Mouse (Mus musculus): ENCODE data around the gene Large2. TPM values are rescaled to one million over a fixed set of nuclear protein-coding genes. Genes with fewer than 3 reads are reported as not detected.
A peak's percentile ranks its signal among the peaks of the same experiment; 100 is the strongest.

Gene Large2
- polyA plus RNA-seq, 1 experiment from 2014 or later: 13.0 TPM

DNA sequence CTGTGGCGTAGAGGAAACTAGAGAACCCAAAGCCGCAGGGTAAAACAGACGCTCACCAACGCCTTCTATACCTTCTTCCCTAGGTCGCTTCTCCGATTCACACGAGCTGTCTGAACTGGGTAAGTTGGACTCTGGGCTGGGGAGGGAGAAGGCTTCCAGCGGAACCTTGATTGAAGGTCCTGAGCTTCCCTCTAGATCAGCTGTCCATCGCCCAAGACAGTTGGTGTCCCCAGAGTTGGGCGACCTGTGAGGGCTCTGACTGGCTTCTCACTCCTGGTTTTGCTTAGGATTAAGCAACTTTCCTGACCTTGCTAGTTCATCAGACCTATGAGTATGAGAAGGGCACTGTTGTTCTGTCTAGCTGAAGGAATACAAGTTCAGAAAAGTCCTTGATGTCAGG lies 1.1 kb upstream of the Large2 start:
- peak overlapping the region; percentile 84 for H3K27ac ChIP-seq
- H3K36me3 ChIP-seq: peaks cover 29% of the 10 kb centered on the region
- H3K9me3 ChIP-seq (replicated peaks): no peaks in the 10 kb centered on the region
- WGBS: 10% methylated on average over 10 of the region's 10 CpGs
- peaks cover 49% of the 10 kb centered on the region for H3K4me1 ChIP-seq
- no peak for DNase-seq (ENCODE audit: low spot score)
- peaks cover 31% of the 10 kb centered on the region for H3K27me3 ChIP-seq (ENCODE audit: low read depth, poor library complexity, severe bottlenecking)
- H3K4me3 ChIP-seq: peak overlapping the region; percentile 79

GRCm38 (mm10) chr2:92375099-92375623 lies 492 bp upstream of the Large2 start:
- no peaks in the 10 kb centered on the region for H3K9me3 ChIP-seq (replicated peaks)
- peak overlapping the region; percentile 79 for H3K4me3 ChIP-seq
- H3K27me3 ChIP-seq (ENCODE audit: low read depth, poor library complexity, severe bottlenecking): peaks cover 38% of the 10 kb centered on the region
- peaks cover 23% of the 10 kb centered on the region for H3K36me3 ChIP-seq
- DNase-seq (ENCODE audit: low spot score): peak; percentile 94
- WGBS: under 1% methylated on average over 29 of the region's 29 CpGs
- peak overlapping the region; percentile 84 for H3K27ac ChIP-seq
- H3K4me1 ChIP-seq: peaks cover 55% of the 10 kb centered on the region

DNA sequence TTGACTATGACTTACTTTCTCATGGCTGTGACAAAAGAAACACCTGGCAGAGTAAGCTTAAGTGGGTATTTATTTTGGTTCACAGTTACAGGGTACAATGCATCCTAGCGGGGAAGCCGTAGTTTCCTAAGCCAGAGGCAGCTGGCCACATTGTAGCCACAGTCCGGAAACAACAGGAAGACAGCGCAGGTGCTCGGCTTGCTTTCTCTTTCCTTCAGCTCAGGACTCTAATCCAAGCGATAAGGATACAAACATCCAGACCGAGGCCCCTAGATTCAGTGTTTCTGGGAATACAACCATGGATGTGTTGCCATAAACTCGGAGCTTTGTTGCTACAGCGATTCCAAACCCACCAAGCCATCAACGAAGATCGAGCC lies 1.2 kb downstream of the Large2 start:
- Histone ChIP-seq H3K27me3 (ENCODE audit: low read depth, poor library complexity, severe bottlenecking) (peaks cover 55% of the 10 kb centered on the region), H3K4me3 (peak overlapping the region; percentile 79; the same call in 1 of the 2 replicates), H3K9me3 (replicated peaks) (no peaks in the 10 kb centered on the region), H3K36me3 (peaks cover 6% of the 10 kb centered on the region), H3K27ac (no peak overlapping the region), H3K4me1 (peaks cover 65% of the 10 kb centered on the region)
- DNase-seq (ENCODE audit: low spot score): no peak
- WGBS: 84% methylated on average over 11 of the region's 11 CpGs

- WGBS: 58% methylated on average over 9 of the region's 9 CpGs
- Histone ChIP-seq H3K4me1 (peaks cover 65% of the 10 kb centered on the region), H3K27ac (no peak overlapping the region), H3K9me3 (replicated peaks) (no peaks in the 10 kb centered on the region), H3K27me3 (ENCODE audit: low read depth, poor library complexity, severe bottlenecking) (peaks cover 58% of the 10 kb centered on the region), H3K4me3 (no peak overlapping the region), H3K36me3 (peaks cover under 1% of the 10 kb centered on the region; the same call in 1 of the 2 replicates)
- DNase-seq (ENCODE audit: low spot score): no peak
Measured at GRCm38 (mm10) chr2:92372767-92373436, 1.8 kb downstream of the Large2 start.

GRCm38 (mm10) chr2:92371971-92372690 lies 2.5 kb downstream of the Large2 start:
- peaks cover 71% of the 10 kb centered on the region for H3K4me1 ChIP-seq
- no peak for DNase-seq (ENCODE audit: low spot score)
- H3K4me3 ChIP-seq: peak overlapping the region; percentile 63; the same call in 1 of the 2 replicates
- H3K27ac ChIP-seq: no peak overlapping the region
- H3K36me3 ChIP-seq: no peaks in the 10 kb centered on the region
- peaks cover 63% of the 10 kb centered on the region for H3K27me3 ChIP-seq (ENCODE audit: low read depth, poor library complexity, severe bottlenecking)
- H3K9me3 ChIP-seq (replicated peaks): no peaks in the 10 kb centered on the region
- WGBS: 28% methylated on average over 10 of the region's 10 CpGs

- H3K4me1 ChIP-seq: peaks cover 71% of the 10 kb centered on the region
Measured at GRCm38 (mm10) chr2:92370821-92371805, 3.6 kb downstream of the Large2 start.

GRCm38 (mm10) chr2:92370375-92370774 lies 4.3 kb downstream of the Large2 start:
- Histone ChIP-seq H3K4me3 (peak overlapping the region; percentile 63), H3K4me1 (peaks cover 63% of the 10 kb centered on the region), H3K27ac (peak overlapping the region; percentile 82), H3K9me3 (replicated peaks) (no peaks in the 10 kb centered on the region), H3K36me3 (peaks cover 9% of the 10 kb centered on the region; the same call in 1 of the 2 replicates), H3K27me3 (ENCODE audit: low read depth, poor library complexity, severe bottlenecking) (peaks cover 64% of the 10 kb centered on the region)
- no peak for DNase-seq (ENCODE audit: low spot score)
- 12% methylated on average over 19 of the region's 19 CpGs for WGBS

More at GRCm38 (mm10) chr2:92370821-92371805, 3.6 kb downstream of the Large2 start:
- DNase-seq (ENCODE audit: low spot score): peak; percentile 87
- Histone ChIP-seq H3K36me3 (peaks cover 1% of the 10 kb centered on the region; the same call in 1 of the 2 replicates), H3K27ac (peak overlapping the region; percentile 82), H3K27me3 (ENCODE audit: low read depth, poor library complexity, severe bottlenecking) (peaks cover 64% of the 10 kb centered on the region), H3K4me3 (peak overlapping the region; percentile 63), H3K9me3 (replicated peaks) (no peaks in the 10 kb centered on the region)
- 4% methylated on average over 45 of the region's 45 CpGs for WGBS

GRCm38 (mm10) chr2:92367383-92368029 lies 7.2 kb downstream of the Large2 start:
- 30% methylated on average over 20 of the region's 20 CpGs for WGBS
- no peaks in the 10 kb centered on the region for H3K9me3 ChIP-seq (replicated peaks)
- no peak for DNase-seq (ENCODE audit: low spot score)
- no peak overlapping the region for H3K4me3 ChIP-seq
- peaks cover 50% of the 10 kb centered on the region for H3K27me3 ChIP-seq (ENCODE audit: low read depth, poor library complexity, severe bottlenecking)
- no peak overlapping the region for H3K27ac ChIP-seq
- H3K4me1 ChIP-seq: peaks cover 43% of the 10 kb centered on the region
- H3K36me3 ChIP-seq: peaks cover 34% of the 10 kb centered on the region

GRCm38 (mm10) chr2:92365568-92365967 lies 9.1 kb downstream of the Large2 start:
- no peaks in the 10 kb centered on the region for H3K9me3 ChIP-seq (replicated peaks)
- no peak overlapping the region for H3K27ac ChIP-seq
- peaks cover 30% of the 10 kb centered on the region for H3K27me3 ChIP-seq (ENCODE audit: low read depth, poor library complexity, severe bottlenecking)
- no peak for DNase-seq (ENCODE audit: low spot score)
- peaks cover 44% of the 10 kb centered on the region for H3K36me3 ChIP-seq
- 89% methylated on average over 10 of the region's 10 CpGs for WGBS
- peaks cover 23% of the 10 kb centered on the region for H3K4me1 ChIP-seq
- H3K4me3 ChIP-seq: no peak overlapping the region

- H3K27me3 ChIP-seq (ENCODE audit: low read depth, poor library complexity, severe bottlenecking): peaks cover 16% of the 10 kb centered on the region; the same call in 1 of the 2 replicates
- peaks cover 10% of the 10 kb centered on the region for H3K4me1 ChIP-seq
- DNase-seq (ENCODE audit: low spot score): no peak
- WGBS: 90% methylated on average over 4 of the region's 4 CpGs
- H3K27ac ChIP-seq: no peak overlapping the region
- peaks cover 59% of the 10 kb centered on the region for H3K36me3 ChIP-seq
- no peaks in the 10 kb centered on the region for H3K9me3 ChIP-seq (replicated peaks)
- H3K4me3 ChIP-seq: no peak overlapping the region
Measured at GRCm38 (mm10) chr2:92364086-92364485, 10.6 kb downstream of the Large2 start.

- H3K4me3 ChIP-seq: no peak overlapping the region
- no peaks in the 10 kb centered on the region for H3K9me3 ChIP-seq (replicated peaks)
- H3K4me1 ChIP-seq: peaks cover 9% of the 10 kb centered on the region
- H3K27me3 ChIP-seq (ENCODE audit: low read depth, poor library complexity, severe bottlenecking): 0 out of 2 replicates have a peak, but pooled peaks cover 6% of the 10 kb centered on the region
- WGBS: 92% methylated on average over 6 of the region's 6 CpGs
- DNase-seq (ENCODE audit: low spot score): no peak
- peaks cover 73% of the 10 kb centered on the region for H3K36me3 ChIP-seq
- H3K27ac ChIP-seq: no peak overlapping the region
Measured at GRCm38 (mm10) chr2:92362571-92363228, 12.0 kb downstream of the Large2 start.

Data from limb, embryonic 10.5 days (tissue).